Mouse (Mus musculus) kidney, postnatal 0 days (tissue): ENCODE measurements around the gene Rad51. TPM values are rescaled to one million over a fixed set of nuclear protein-coding genes. Genes with fewer than 3 reads are reported as not detected.
A peak's percentile ranks its signal among the peaks of the same experiment; 100 is the strongest.

Experiments
- ATAC-seq: fragments of 200-750 bp; cut with Nextera tagmentation; replicated peaks from 2 replicates; pipeline ENCODE4 v1.8.0; 2017; ENCODE audit warnings: low read depth, moderate number of reproducible peaks, moderate TSS enrichment, moderate library complexity; ENCODE audit not compliant: low FRiP score
- DNase-seq: peaks from one replicate; pipeline ENCODE4 v3.0.0-alpha.2; 2016; ENCODE audit warnings: low spot score
- H3K27ac ChIP-seq: fragments of 300-500 bp; sonication (generic); 2 replicates; pipeline ENCODE4 v1.5.1; 2014; ENCODE audit warnings: mild to moderate bottlenecking
- H3K27me3 ChIP-seq: fragments of 300-500 bp; sonication (generic); 2 replicates; pipeline ENCODE4 v1.6.1; 2014; ENCODE audit warnings: low read length, mixed read lengths; ENCODE audit not compliant: insufficient read depth
- H3K36me3 ChIP-seq: fragments of 300-500 bp; sonication (generic); 2 replicates; pipeline ENCODE4 v1.6.1; 2014; ENCODE audit warnings: low read length, mixed read lengths; ENCODE audit not compliant: insufficient read depth
- H3K4me1 ChIP-seq: fragments of 300-500 bp; sonication (generic); replicated peaks from 2 replicates; pipeline ENCODE4 v1.6.1; 2014; ENCODE audit warnings: antibody characterized with exemption, low read length, mixed read lengths; ENCODE audit not compliant: insufficient read depth
- H3K4me2 ChIP-seq: fragments of 300-500 bp; sonication (generic); 2 replicates; pipeline ENCODE4 v1.6.1; 2014; ENCODE audit warnings: mild to moderate bottlenecking, low read length, moderate library complexity, mixed read lengths
- H3K4me3 ChIP-seq: fragments of 300-500 bp; sonication (generic); replicated peaks from 2 replicates; pipeline ENCODE4 v1.5.1; 2014; ENCODE audit warnings: low read depth, low read length
- H3K9ac ChIP-seq: fragments of 300-500 bp; sonication (generic); 2 replicates; pipeline ENCODE4 v1.6.1; 2014; ENCODE audit warnings: low read depth, low read length
- H3K9me3 ChIP-seq: fragments of 300-500 bp; sonication (generic); replicated peaks from 2 replicates; pipeline ENCODE4 v1.6.1; 2016; ENCODE audit warnings: low read length, inconsistent platforms, mixed read lengths
- CTCF ChIP-seq: IDR thresholded peaks from 2 replicates; pipeline ENCODE4 v1.5.1; 2016; ENCODE audit warnings: antibody characterized with exemption, low read depth, mild to moderate bottlenecking, moderate library complexity
- WGBS: fragments of 180-500 bp; shearing (Covaris S2); extraction: QIAGEN DNeasy Blood & Tissue Kit; methylation state at CpG from one replicate; pipeline ENCODE4 v1.1.7; 2014; 5-methylcytosine and 5-hydroxymethylcytosine counted together
- polyA plus RNA-seq: library from polyadenylated mRNA; unstranded; fragments of >200 nt; fragmentation: Nextera tagmentation; extraction: Ambion mirVana; gene quantifications from 2 replicates; pipeline ENCODE4 v1.2.1, GENCODE M21; 2015

Rad51 gene
- polyA plus RNA-seq, 1 experiment from 2014 or later, result 17.0 TPM

- H3K9me3 ChIP-seq, result no peaks in the 10 kb centered on the region
- H3K4me1 ChIP-seq, result no peaks in the 10 kb centered on the region; the same call in 1 of the 2 replicates
- H3K4me3 ChIP-seq, result peak overlapping the region; percentile 73
- peak overlapping the region; percentile 96 for H3K4me2 ChIP-seq
- TF ChIP-seq CTCF, result no peak
- H3K27ac ChIP-seq, result peak overlapping the region; percentile 78; the same call in 1 of the 2 replicates
- 12% methylated on average over 20 of the region's 20 CpGs for WGBS
- H3K36me3 ChIP-seq, result 0 out of 2 replicates have a peak, but pooled peaks cover 5% of the 10 kb centered on the region
- peak; percentile 10 for DNase-seq
- H3K27me3 ChIP-seq, result no peaks in the 10 kb centered on the region
- ATAC-seq, result no peak
- H3K9ac ChIP-seq, result peak overlapping the region; percentile 69
Measured at GRCm38 (mm10) chr2:119113121-119113925, 730 bp downstream of the Rad51 start.

- no peak for TF ChIP-seq CTCF
- 89% methylated on average over 5 of the region's 5 CpGs for WGBS
- DNase-seq, result no peak
- Histone ChIP-seq H3K9me3 (no peaks in the 10 kb centered on the region), H3K4me3 (no peak overlapping the region), H3K36me3 (peaks cover 40% of the 10 kb centered on the region), H3K9ac (no peak overlapping the region), H3K27me3 (no peaks in the 10 kb centered on the region), H3K4me1 (no peaks in the 10 kb centered on the region), H3K4me2 (no peak overlapping the region), H3K27ac (no peak overlapping the region)
- no peak for ATAC-seq
Measured at GRCm38 (mm10) chr2:119136346-119136898, 23.8 kb downstream of the Rad51 start.

GRCm38 (mm10) chr2:119145199-119145598 is 32.6 kb downstream of the Rad51 start:
- H3K27ac ChIP-seq, result no peak overlapping the region
- TF ChIP-seq CTCF, result peak; percentile 60
- H3K4me3 ChIP-seq, result no peak overlapping the region
- no peak overlapping the region for H3K9ac ChIP-seq
- H3K9me3 ChIP-seq, result no peaks in the 10 kb centered on the region
- no peaks in the 10 kb centered on the region for H3K4me1 ChIP-seq
- H3K36me3 ChIP-seq, result peaks cover 52% of the 10 kb centered on the region
- H3K27me3 ChIP-seq, result no peaks in the 10 kb centered on the region
- ATAC-seq, result no peak
- no peak overlapping the region for H3K4me2 ChIP-seq
- DNase-seq, result no peak
- 92% methylated on average over 2 of the region's 2 CpGs for WGBS

- ATAC-seq (no peak), DNase-seq (no peak)
- Histone ChIP-seq H3K27me3 (no peaks in the 10 kb centered on the region), H3K4me3 (no peak overlapping the region), H3K4me2 (no peak overlapping the region), H3K9me3 (no peaks in the 10 kb centered on the region), H3K27ac (no peak overlapping the region), H3K4me1 (no peaks in the 10 kb centered on the region), H3K9ac (no peak overlapping the region), H3K36me3 (peaks cover 58% of the 10 kb centered on the region)
- 77% methylated on average over 6 of the region's 6 CpGs for WGBS
- no peak for TF ChIP-seq CTCF
Measured at GRCm38 (mm10) chr2:119146435-119146834, 33.8 kb downstream of the Rad51 start.

- WGBS, result 46% methylated on average over 22 of the region's 22 CpGs
- no peak; the same call in 1 of the 2 replicates for ATAC-seq
- no peak overlapping the region for H3K27ac ChIP-seq
Measured at GRCm38 (mm10) chr2:119147160-119147678, 34.6 kb downstream of the Rad51 start.

GRCm38 (mm10) chr2:119147775-119148174 is 35.2 kb downstream of the Rad51 start:
- ATAC-seq (no peak), DNase-seq (peak; percentile 7)
- H3K27me3 ChIP-seq, result no peaks in the 10 kb centered on the region
- whole genome bisulfite sequencing, result 73% methylated on average over 8 of the region's 8 CpGs
- no peaks in the 10 kb centered on the region for H3K9me3 ChIP-seq
- H3K4me3 ChIP-seq, result no peak overlapping the region
- H3K4me1 ChIP-seq, result no peaks in the 10 kb centered on the region
- peaks cover 51% of the 10 kb centered on the region for H3K36me3 ChIP-seq
- no peak for TF ChIP-seq CTCF
- no peak overlapping the region for H3K27ac ChIP-seq
- no peak overlapping the region for H3K9ac ChIP-seq
- H3K4me2 ChIP-seq, result no peak overlapping the region

More at GRCm38 (mm10) chr2:119147160-119147678, 34.6 kb downstream of the Rad51 start:
- TF ChIP-seq CTCF, result no peak
- Histone ChIP-seq H3K4me2 (no peak overlapping the region), H3K36me3 (peaks cover 52% of the 10 kb centered on the region), H3K4me3 (no peak overlapping the region), H3K9ac (no peak overlapping the region), H3K9me3 (no peaks in the 10 kb centered on the region), H3K4me1 (no peaks in the 10 kb centered on the region), H3K27me3 (no peaks in the 10 kb centered on the region)
- peak; percentile 77 for DNase-seq
